Mouse (Mus musculus): Measurements from ENCODE around the gene Olfr1320.
"Not testable (repeated sequence)": the region's sequence is repeated elsewhere in the genome, so short reads cannot be mapped to it uniquely, and the experiment has no call there.

Olfr1320 gene

GRCm38 (mm10) chrX:49672033-49672432 is at the start of gene Olfr1320:
Gene Olfr1320 (plus strand): TSS chrX:49672333.
- in situ Hi-C loops (cut with MboI, MseI) = no loop called here

- in situ Hi-C loops (cut with MboI, MseI) = no loop called here
Measured at GRCm38 (mm10) chrX:49627566-49627965, 44.6 kb upstream of the Olfr1320 start.

GRCm38 (mm10) chrX:49631195-49631594 is 40.9 kb upstream of the Olfr1320 start:
- in situ Hi-C loops (cut with MboI, MseI) = no loop called here

GRCm38 (mm10) chrX:49660781-49661180 is 11.4 kb upstream of the Olfr1320 start:
- in situ Hi-C loops (cut with MboI, MseI) = not testable (repeated sequence)
